Mouse (Mus musculus) heart, adult 10 weeks (tissue): Measurements from ENCODE around the gene Sos2. TPM values are rescaled to one million over a fixed set of nuclear protein-coding genes. Genes with fewer than 3 reads are reported as not detected.

Experiments used
- polyA plus RNA-seq: library from polyadenylated mRNA; stranded (reverse); fragments of 350-450 nt; fragmentation: Illumina TruSeq; extraction: RNeasy Lipid Tissue Mini Kit (QIAGEN cat#74804); gene quantifications from one replicate; pipeline ENCODE4 v1.2.3, GENCODE M21; 2014; ENCODE audit warnings: low read depth, low replicate concordance

Sos2 gene
- polyA plus RNA-seq: 32.8 TPM

GRCm38 (mm10) chr12:69681566-69682061 lies at the start of gene Sos2:
Gene Sos2 (minus strand): TSS chr12:69681852.

GRCm38 (mm10) chr12:69724711-69725460 lies 43.2 kb upstream of the Sos2 start, which contains the start of the genes L2hgdh and Atp5s:
Gene L2hgdh (minus strand): TSS chr12:69724873.
Gene Atp5s (plus strand): TSS chr12:69724950.

GRCm38 (mm10) chr12:69582613-69583269 lies 98.9 kb downstream of the Sos2 start, which contains the start of gene Vcpkmt:
Gene Vcpkmt (minus strand): TSS chr12:69583028.

Other genes with a start within 250 kb of the Sos2 start
- gene Vcpkmt, start 98.8 kb downstream of the Sos2 start, polyA plus RNA-seq: 3.2 TPM
- gene L2hgdh, start 43.0 kb upstream of the Sos2 start, polyA plus RNA-seq: 39.9 TPM
- gene Atp5s, start 43.1 kb upstream of the Sos2 start, polyA plus RNA-seq: 50.6 TPM
- 12.4 TPM for gene Cdkl1, start 109.4 kb upstream of the Sos2 start, polyA plus RNA-seq
- 4.8 TPM for gene Atl1, start 210.8 kb upstream of the Sos2 start, polyA plus RNA-seq
- 20.2 TPM for gene Map4k5, start 211.3 kb upstream of the Sos2 start, polyA plus RNA-seq